Mouse (Mus musculus) liver, postnatal 0 days (tissue): ENCODE measurements at regions not wholly inside any gene's neighbourhood (a gene's known extent, or its start where the extent isn't known, plus 50 kb on each side); places are given as distances from the start of the nearest gene placed in this dataset.

Experiments used
- ATAC-seq: fragments of 200-750 bp; cut with Nextera tagmentation; 2 replicates; pipeline ENCODE4 v1.8.0; 2017; ENCODE audit warnings: mild to moderate bottlenecking, moderate library complexity
- DNase-seq: peaks from one replicate; pipeline ENCODE4 v3.0.0-alpha.2; 2016
- H3K27ac ChIP-seq: fragments of 300-500 bp; sonication (generic); 2 replicates; pipeline ENCODE4 v1.5.1; 2014; ENCODE audit warnings: antibody characterized with exemption, moderate library complexity, mild to moderate bottlenecking, low read depth
- H3K27me3 ChIP-seq: fragments of 300-500 bp; sonication (generic); 2 replicates; pipeline ENCODE4 v1.6.1; 2014; ENCODE audit warnings: low read length, control low read depth, mixed read lengths; ENCODE audit not compliant: insufficient read depth
- H3K36me3 ChIP-seq: fragments of 300-500 bp; sonication (generic); replicated peaks from 2 replicates; pipeline ENCODE4 v1.6.1; 2014; ENCODE audit warnings: mild to moderate bottlenecking, control low read depth, low read length, moderate library complexity, mixed read lengths; ENCODE audit not compliant: insufficient read depth
- H3K4me1 ChIP-seq: fragments of 300-500 bp; sonication (generic); 2 replicates; pipeline ENCODE4 v1.6.1; 2014; ENCODE audit warnings: antibody characterized with exemption, mild to moderate bottlenecking, control low read depth; ENCODE audit not compliant: insufficient read depth
- H3K4me2 ChIP-seq: fragments of 300-500 bp; sonication (generic); 2 replicates; pipeline ENCODE4 v1.6.1; 2014; ENCODE audit warnings: low read depth, mild to moderate bottlenecking, low read length, moderate library complexity, mixed read lengths
- H3K4me3 ChIP-seq: fragments of 300-500 bp; sonication (generic); 2 replicates; pipeline ENCODE4 v1.5.1; 2014; ENCODE audit warnings: low read depth, low read length
- H3K9ac ChIP-seq: fragments of 300-500 bp; sonication (generic); replicated peaks from 2 replicates; pipeline ENCODE4 v1.6.1; 2014; ENCODE audit warnings: mild to moderate bottlenecking, moderate library complexity
- H3K9me3 ChIP-seq: fragments of 300-500 bp; sonication (generic); 2 replicates; pipeline ENCODE4 v1.6.1; 2016; ENCODE audit warnings: mild to moderate bottlenecking, control low read depth, low read length, mixed read lengths
- CTCF ChIP-seq: sonication (generic); IDR thresholded peaks from 2 replicates; pipeline ENCODE4 v1.5.1; 2016; ENCODE audit warnings: antibody characterized with exemption, low read depth
- EP300 ChIP-seq: IDR thresholded peaks from 2 replicates; pipeline ENCODE4 v1.6.1; 2016; ENCODE audit warnings: antibody characterized with exemption, low read depth, mild to moderate bottlenecking
- WGBS: fragments of 180-500 bp; shearing (Covaris S2); extraction: QIAGEN DNeasy Blood & Tissue Kit; methylation state at CpG from one replicate; pipeline ENCODE4 v1.1.7; 2014; ENCODE audit not compliant: insufficient replicate concordance; 5-methylcytosine and 5-hydroxymethylcytosine counted together

GRCm38 (mm10) chr11:31721908-31722307, 50.2 kb upstream of the Bod1 start:
- Histone ChIP-seq H3K4me3 (no peak overlapping the region), H3K4me2 (no peak overlapping the region), H3K9ac (no peak overlapping the region), H3K9me3 (no peaks in the 10 kb centered on the region), H3K27ac (no peak overlapping the region), H3K36me3 (no peaks in the 10 kb centered on the region), H3K4me1 (no peaks in the 10 kb centered on the region; the same call in 1 of the 2 replicates), H3K27me3 (no peaks in the 10 kb centered on the region)
- DNase-seq (no peak), ATAC-seq (no peak)
- TF ChIP-seq EP300 (no peak), CTCF (no peak)
- 38% methylated on average over 3 of the region's 3 CpGs for WGBS

- Histone ChIP-seq H3K27me3 (no peaks in the 10 kb centered on the region), H3K4me3 (no peak overlapping the region), H3K36me3 (no peaks in the 10 kb centered on the region), H3K4me2 (no peak overlapping the region), H3K9ac (no peak overlapping the region), H3K27ac (no peak overlapping the region), H3K9me3 (no peaks in the 10 kb centered on the region), H3K4me1 (no peaks in the 10 kb centered on the region; the same call in 1 of the 2 replicates)
- 70% methylated on average over 1 of the region's 1 CpGs for WGBS
- DNase-seq (no peak), ATAC-seq (no peak)
- TF ChIP-seq EP300: no peak
- TF ChIP-seq CTCF: no peak
These were observed 52.8 kb upstream of the Bod1 start for GRCm38 (mm10) chr11:31724506-31724905.

- H3K36me3 ChIP-seq: no peaks in the 10 kb centered on the region
- no peak for TF ChIP-seq CTCF
- no peak for TF ChIP-seq EP300
- DNase-seq (no peak), ATAC-seq (peak; percentile 68)
- H3K27me3 ChIP-seq: no peaks in the 10 kb centered on the region
- H3K4me2 ChIP-seq: no peak overlapping the region
- no peaks in the 10 kb centered on the region; the same call in 1 of the 2 replicates for H3K4me1 ChIP-seq
- 41% methylated on average over 15 of the region's 15 CpGs for WGBS
- no peaks in the 10 kb centered on the region for H3K9me3 ChIP-seq
- H3K9ac ChIP-seq: no peak overlapping the region
- H3K4me3 ChIP-seq: no peak overlapping the region
- no peak overlapping the region for H3K27ac ChIP-seq
These were observed 54.4 kb upstream of the Bod1 start for GRCm38 (mm10) chr11:31725936-31726647.

GRCm38 (mm10) chr11:31727289-31727688, 55.6 kb upstream of the Bod1 start:
- no peak overlapping the region for H3K9ac ChIP-seq
- ATAC-seq: no peak

GRCm38 (mm10) chr11:31729728-31730127, 58.0 kb upstream of the Bod1 start:
- H3K27me3 ChIP-seq: no peaks in the 10 kb centered on the region
- no peak overlapping the region for H3K9ac ChIP-seq
- no peak overlapping the region for H3K4me3 ChIP-seq
- ATAC-seq (no peak), DNase-seq (no peak)
- H3K36me3 ChIP-seq: no peaks in the 10 kb centered on the region
- 86% methylated on average over 3 of the region's 3 CpGs for WGBS
- no peaks in the 10 kb centered on the region for H3K9me3 ChIP-seq
- no peak overlapping the region for H3K4me2 ChIP-seq
- peaks cover 9% of the 10 kb centered on the region for H3K4me1 ChIP-seq
- TF ChIP-seq EP300: no peak
- H3K27ac ChIP-seq: no peak overlapping the region

More at GRCm38 (mm10) chr11:31727289-31727688, 55.6 kb upstream of the Bod1 start:
- WGBS: 68% methylated on average over 8 of the region's 8 CpGs
- DNase-seq: no peak
- Histone ChIP-seq H3K36me3 (no peaks in the 10 kb centered on the region), H3K4me1 (peaks cover 1% of the 10 kb centered on the region), H3K27me3 (no peaks in the 10 kb centered on the region), H3K27ac (no peak overlapping the region), H3K9me3 (no peaks in the 10 kb centered on the region), H3K4me3 (no peak overlapping the region), H3K4me2 (no peak overlapping the region)
- TF ChIP-seq CTCF (no peak), EP300 (no peak)

GRCm38 (mm10) chr11:31730181-31730580, 58.5 kb upstream of the Bod1 start:
- no peaks in the 10 kb centered on the region for H3K36me3 ChIP-seq
- H3K4me3 ChIP-seq: no peak overlapping the region
- DNase-seq (no peak), ATAC-seq (no peak)
- no peaks in the 10 kb centered on the region for H3K27me3 ChIP-seq
- H3K4me2 ChIP-seq: no peak overlapping the region
- no peak overlapping the region for H3K9ac ChIP-seq
- no peak overlapping the region for H3K27ac ChIP-seq
- TF ChIP-seq EP300 (no peak), CTCF (no peak)
- H3K9me3 ChIP-seq: no peaks in the 10 kb centered on the region
- 75% methylated on average over 4 of the region's 4 CpGs for WGBS
- peaks cover 9% of the 10 kb centered on the region for H3K4me1 ChIP-seq
